Mouse (Mus musculus): ENCODE results near the gene Peli2.

Gene Peli2

GRCm38 (mm10) chr14:48124816-48125215 lies 4.2 kb downstream of the Peli2 start:
- in situ Hi-C loops (cut with MboI, MseI), result loop anchor here in 1 of 2 experiments (25.0 kb wide), 1 partner anchor 538 kb away; no protein-coding TSS in a partner anchor

GRCm38 (mm10) chr14:48125971-48126370 lies 5.3 kb downstream of the Peli2 start:
- in situ Hi-C loops (cut with MboI, MseI), result loop anchor here in 1 of 2 experiments (25.0 kb wide), 1 partner anchor 539 kb away; no protein-coding TSS in a partner anchor

- in situ Hi-C loops (cut with MboI, MseI), result loop anchor here in 1 of 2 experiments (25.0 kb wide), 1 partner anchor 540 kb away; no protein-coding TSS in a partner anchor
Measured at GRCm38 (mm10) chr14:48126931-48127330, 6.3 kb downstream of the Peli2 start.

GRCm38 (mm10) chr14:48127609-48128185 lies 7.1 kb downstream of the Peli2 start:
- in situ Hi-C loops (cut with MboI, MseI), result loop anchor here in 1 of 2 experiments (25.0 kb wide), 1 partner anchor 540 kb away; no protein-coding TSS in a partner anchor

GRCm38 (mm10) chr14:48128701-48129100 lies 8.1 kb downstream of the Peli2 start:
- in situ Hi-C loops (cut with MboI, MseI), result loop anchor here in 1 of 2 experiments (25.0 kb wide), 1 partner anchor 541 kb away; no protein-coding TSS in a partner anchor

GRCm38 (mm10) chr14:48130021-48130420 lies 9.4 kb downstream of the Peli2 start:
- in situ Hi-C loops (cut with MboI, MseI), result loop anchor here in 1 of 2 experiments (25.0 kb wide), 1 partner anchor 543 kb away; no protein-coding TSS in a partner anchor

- in situ Hi-C loops (cut with MboI, MseI), result loop anchor here in 1 of 2 experiments (25.0 kb wide), 1 partner anchor 544 kb away; no protein-coding TSS in a partner anchor
Measured at GRCm38 (mm10) chr14:48130761-48131575, 10.3 kb downstream of the Peli2 start.

GRCm38 (mm10) chr14:48131576-48131922 lies 10.9 kb downstream of the Peli2 start:
- in situ Hi-C loops (cut with MboI, MseI), result loop anchor here in 1 of 2 experiments (25.0 kb wide), 1 partner anchor 544 kb away; no protein-coding TSS in a partner anchor

- in situ Hi-C loops (cut with MboI, MseI), result loop anchor here in 1 of 2 experiments (25.0 kb wide), 1 partner anchor 545 kb away; no protein-coding TSS in a partner anchor
Measured at GRCm38 (mm10) chr14:48132241-48132640, 11.6 kb downstream of the Peli2 start.

GRCm38 (mm10) chr14:48132865-48133802 lies 12.5 kb downstream of the Peli2 start:
- in situ Hi-C loops (cut with MboI, MseI), result loop anchor here in 1 of 2 experiments (25.0 kb wide), 1 partner anchor 546 kb away; no protein-coding TSS in a partner anchor

GRCm38 (mm10) chr14:48134344-48134743 lies 13.7 kb downstream of the Peli2 start:
- in situ Hi-C loops (cut with MboI, MseI), result loop anchor here in 1 of 2 experiments (25.0 kb wide), 1 partner anchor 547 kb away; no protein-coding TSS in a partner anchor

- in situ Hi-C loops (cut with MboI, MseI), result loop anchor here (5.0 to 25.0 kb wide), 3 partner anchors 206 to 549 kb away; no protein-coding TSS in a partner anchor
Measured at GRCm38 (mm10) chr14:48135816-48136345, 15.3 kb downstream of the Peli2 start.

- in situ Hi-C loops (cut with MboI, MseI), result loop anchor here (5.0 to 25.0 kb wide), 3 partner anchors 205 to 550 kb away; no protein-coding TSS in a partner anchor
Measured at GRCm38 (mm10) chr14:48137731-48138130, 17.1 kb downstream of the Peli2 start.

GRCm38 (mm10) chr14:48138138-48138537 lies 17.5 kb downstream of the Peli2 start:
- in situ Hi-C loops (cut with MboI, MseI), result loop anchor here (5.0 to 25.0 kb wide), 3 partner anchors 204 to 551 kb away; no protein-coding TSS in a partner anchor

- in situ Hi-C loops (cut with MboI, MseI), result loop anchor here (5.0 to 25.0 kb wide), 3 partner anchors 203 to 552 kb away; no protein-coding TSS in a partner anchor
Measured at GRCm38 (mm10) chr14:48139409-48139808, 18.8 kb downstream of the Peli2 start.

GRCm38 (mm10) chr14:48141694-48142093 lies 21.1 kb downstream of the Peli2 start:
- in situ Hi-C loops (cut with MboI, MseI), result loop anchor here (5.0 to 25.0 kb wide), 2 partner anchors 61 to 554 kb away; no protein-coding TSS in a partner anchor

GRCm38 (mm10) chr14:48142696-48143095 lies 22.1 kb downstream of the Peli2 start:
- in situ Hi-C loops (cut with MboI, MseI), result loop anchor here (5.0 to 25.0 kb wide), 2 partner anchors 60 to 555 kb away; no protein-coding TSS in a partner anchor

- in situ Hi-C loops (cut with MboI, MseI), result loop anchor here (5.0 to 25.0 kb wide), 2 partner anchors 59 to 556 kb away; no protein-coding TSS in a partner anchor
Measured at GRCm38 (mm10) chr14:48143141-48143540, 22.5 kb downstream of the Peli2 start.

GRCm38 (mm10) chr14:48144330-48144729 lies 23.7 kb downstream of the Peli2 start:
- in situ Hi-C loops (cut with MboI, MseI), result loop anchor here (5.0 to 25.0 kb wide), 2 partner anchors 58 to 557 kb away; no protein-coding TSS in a partner anchor

- in situ Hi-C loops (cut with MboI, MseI), result loop anchor here in 1 of 2 experiments (25.0 kb wide), 1 partner anchor 560 kb away; no protein-coding TSS in a partner anchor
Measured at GRCm38 (mm10) chr14:48147688-48148087, 27.1 kb downstream of the Peli2 start.
